Mouse (Mus musculus): Measurements from ENCODE around the gene Ano8.

Gene Ano8

DNA sequence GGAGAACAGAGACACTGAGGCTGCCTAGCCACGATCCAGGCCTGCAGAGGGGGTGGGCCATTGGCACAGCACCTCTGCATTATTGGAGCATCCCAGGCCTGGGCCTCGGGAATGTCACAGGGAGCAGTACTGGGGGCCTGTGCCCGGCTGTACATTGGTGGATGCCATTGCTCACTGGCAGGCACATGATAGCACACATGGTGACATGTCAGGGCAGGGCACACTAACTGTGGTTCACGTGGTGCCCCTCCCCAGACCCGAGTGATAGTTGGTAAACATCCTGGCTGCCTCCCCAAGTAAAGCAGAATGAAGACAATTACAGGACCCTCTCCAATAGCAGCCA lies 14.9 kb downstream of the Ano8 start:
- DNase-seq (ENCODE audit: low spot score in 2 of 2) = no peak

DNA sequence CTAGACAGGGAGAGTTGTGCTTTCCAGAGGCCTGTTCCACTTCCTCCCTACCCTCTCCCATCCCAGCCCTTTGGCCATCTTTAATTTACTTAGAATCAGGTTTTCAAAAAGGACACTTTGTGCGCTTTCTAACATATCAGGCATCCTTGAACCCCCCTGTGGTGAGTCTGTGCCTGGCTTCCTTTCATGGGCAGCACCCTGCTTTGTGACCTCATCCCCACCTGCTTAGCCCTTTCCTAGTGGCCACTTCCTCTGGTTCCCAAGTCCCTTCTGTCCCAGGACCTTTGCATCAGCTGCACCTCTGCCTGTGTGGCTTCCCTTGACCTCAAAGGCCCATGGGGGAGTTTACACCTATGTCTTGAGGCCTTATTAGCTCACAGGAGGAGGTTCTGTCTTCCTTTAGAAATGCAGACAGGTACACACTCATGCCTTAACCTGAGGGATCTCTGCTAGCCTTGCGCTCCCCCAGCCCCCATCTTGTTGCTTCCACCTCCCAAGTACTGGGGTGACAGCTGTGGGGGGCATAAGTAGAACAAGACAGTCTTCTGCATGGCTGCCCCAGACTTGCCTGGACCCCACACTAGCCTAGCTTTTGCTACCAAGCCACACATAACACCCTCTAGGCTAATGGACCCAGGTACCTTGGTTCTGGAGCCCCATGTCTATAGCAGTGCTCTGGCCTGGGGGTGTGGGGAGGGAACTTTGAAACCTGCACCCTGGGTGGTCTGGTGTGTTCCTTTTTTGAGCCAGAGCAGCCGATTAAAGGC lies 15.4 kb downstream of the Ano8 start:
- DNase-seq (ENCODE audit: low spot score in 2 of 2) = no peak

DNA sequence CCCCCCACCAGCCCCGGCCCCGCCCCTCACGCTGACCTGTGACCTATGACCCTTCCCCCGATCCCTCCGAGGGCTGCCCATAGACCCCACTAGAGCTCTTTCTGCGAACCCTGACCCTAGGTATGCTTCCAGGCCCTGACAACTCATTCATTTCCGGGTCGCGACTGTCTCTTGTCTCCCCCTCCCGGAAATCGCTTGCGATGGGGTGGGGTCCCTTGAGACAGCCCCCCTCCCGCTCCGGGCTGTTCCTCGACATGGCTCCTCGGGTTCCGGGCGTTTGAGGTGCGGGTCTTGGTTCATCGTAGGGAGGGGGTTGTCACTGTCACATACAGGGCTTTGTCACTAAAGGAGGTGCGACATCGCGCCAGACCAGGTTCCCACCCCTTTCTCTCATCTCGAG lies 16.4 kb downstream of the Ano8 start:
- DNase-seq (ENCODE audit: low spot score in 2 of 2) = peak in 1 of 2 experiments; percentile 53

DNA sequence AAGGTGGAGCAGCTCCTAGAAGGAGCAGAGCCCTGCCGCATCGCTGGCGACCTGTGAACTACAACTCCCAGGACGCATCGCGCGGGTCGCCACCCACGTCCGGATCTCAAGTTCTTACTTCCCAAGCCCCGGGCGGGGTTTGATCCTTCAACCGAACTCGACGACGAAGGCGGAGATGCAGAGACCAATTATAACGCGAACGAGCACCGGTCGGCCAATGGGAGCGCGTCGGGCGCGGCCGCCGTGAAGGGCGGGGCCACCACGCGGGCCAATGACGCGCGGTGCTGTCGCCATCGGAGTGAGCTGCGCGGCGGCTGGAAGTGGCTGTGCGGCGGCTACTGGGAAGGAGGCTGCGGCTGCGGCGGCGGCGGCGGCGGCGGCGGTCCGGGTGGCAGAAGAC lies 16.8 kb downstream of the Ano8 start, which contains the start of gene Dda1:
Dda1 (plus strand) TSS at position 284 of the 400 bp plus-strand sequence.
- DNase-seq (ENCODE audit: low spot score in 2 of 2) = peak; percentile 97 to 99

DNA sequence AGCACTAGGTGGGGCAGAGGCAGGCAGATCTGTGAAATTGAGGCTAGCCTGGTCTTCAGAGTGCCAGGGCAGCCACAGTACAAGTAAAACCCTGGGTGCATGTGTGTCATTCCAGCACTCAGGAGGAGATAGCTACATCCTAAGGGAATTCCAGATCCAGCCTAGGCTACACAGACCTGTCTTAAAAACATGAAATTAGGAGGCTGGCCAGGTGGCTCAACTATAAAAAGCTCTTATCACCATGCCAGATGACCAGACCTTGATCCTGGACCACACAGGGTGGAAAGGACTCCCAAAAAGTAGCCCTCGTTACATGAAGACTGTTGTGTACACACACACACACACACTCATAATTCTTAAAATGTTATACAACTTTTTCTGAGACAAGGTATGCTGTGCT lies 17.8 kb downstream of the Ano8 start:
- DNase-seq (ENCODE audit: low spot score in 2 of 2) = no peak

DNA sequence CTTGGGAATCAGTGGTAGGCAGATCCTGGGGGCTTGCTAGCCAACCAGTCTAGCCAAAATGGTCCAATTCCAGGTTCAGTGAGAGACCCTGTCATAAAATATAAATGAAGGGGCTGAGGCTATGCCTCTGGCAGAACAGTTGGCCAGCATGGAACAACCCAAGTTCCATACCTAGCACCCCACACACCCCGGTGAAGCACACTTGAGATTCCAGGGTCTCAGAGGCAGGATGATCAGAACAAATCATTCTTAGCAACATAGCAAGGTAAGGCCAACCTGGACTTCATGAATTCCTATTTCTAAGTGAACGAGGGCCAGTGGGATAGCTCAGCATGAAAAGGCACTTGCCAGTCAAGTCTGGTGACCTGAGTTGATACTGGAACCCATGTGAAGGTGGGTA lies 18.6 kb downstream of the Ano8 start:
- no peak for DNase-seq (ENCODE audit: low spot score in 2 of 2)

DNA sequence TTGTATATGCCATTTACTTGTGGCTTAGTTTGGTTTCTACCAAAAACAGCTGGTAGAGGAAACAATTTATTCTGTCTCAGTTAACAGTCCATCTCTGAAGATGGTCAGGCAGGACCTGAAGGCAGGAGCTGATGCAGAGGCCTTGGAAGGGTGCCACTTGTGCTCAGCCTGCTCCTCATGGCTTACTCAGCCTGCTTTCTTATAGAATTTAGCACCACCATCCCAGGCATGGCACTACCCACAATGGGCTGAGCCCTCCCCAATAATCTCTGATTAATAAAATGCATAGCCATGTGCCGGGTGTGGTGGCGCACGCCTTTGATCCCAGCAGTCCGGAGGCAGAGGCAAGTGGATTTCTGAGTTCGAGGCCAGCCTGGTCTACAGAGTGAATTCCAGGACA lies 19.6 kb downstream of the Ano8 start:
- DNase-seq (ENCODE audit: low spot score in 2 of 2) = no peak

DNA sequence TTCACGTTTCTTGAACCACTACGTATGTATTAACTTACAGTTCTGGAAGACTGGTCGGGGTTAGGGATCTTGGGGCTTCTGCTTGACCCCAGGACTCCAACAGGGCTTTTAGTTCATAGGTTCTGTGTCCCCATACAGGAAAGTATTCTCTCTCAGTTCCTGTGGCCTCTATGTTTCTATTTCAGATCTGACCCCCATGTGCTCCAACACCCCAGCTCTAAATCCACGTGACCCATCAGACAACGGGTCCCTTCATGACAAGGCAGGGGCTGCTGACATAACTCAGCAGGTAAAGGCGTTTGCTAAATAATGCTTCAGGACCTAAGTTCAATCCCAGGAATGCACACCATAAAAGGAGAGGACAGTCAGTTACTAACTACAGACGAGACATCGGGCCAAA lies 20.0 kb downstream of the Ano8 start:
- no peak for DNase-seq (ENCODE audit: low spot score in 2 of 2)

DNA sequence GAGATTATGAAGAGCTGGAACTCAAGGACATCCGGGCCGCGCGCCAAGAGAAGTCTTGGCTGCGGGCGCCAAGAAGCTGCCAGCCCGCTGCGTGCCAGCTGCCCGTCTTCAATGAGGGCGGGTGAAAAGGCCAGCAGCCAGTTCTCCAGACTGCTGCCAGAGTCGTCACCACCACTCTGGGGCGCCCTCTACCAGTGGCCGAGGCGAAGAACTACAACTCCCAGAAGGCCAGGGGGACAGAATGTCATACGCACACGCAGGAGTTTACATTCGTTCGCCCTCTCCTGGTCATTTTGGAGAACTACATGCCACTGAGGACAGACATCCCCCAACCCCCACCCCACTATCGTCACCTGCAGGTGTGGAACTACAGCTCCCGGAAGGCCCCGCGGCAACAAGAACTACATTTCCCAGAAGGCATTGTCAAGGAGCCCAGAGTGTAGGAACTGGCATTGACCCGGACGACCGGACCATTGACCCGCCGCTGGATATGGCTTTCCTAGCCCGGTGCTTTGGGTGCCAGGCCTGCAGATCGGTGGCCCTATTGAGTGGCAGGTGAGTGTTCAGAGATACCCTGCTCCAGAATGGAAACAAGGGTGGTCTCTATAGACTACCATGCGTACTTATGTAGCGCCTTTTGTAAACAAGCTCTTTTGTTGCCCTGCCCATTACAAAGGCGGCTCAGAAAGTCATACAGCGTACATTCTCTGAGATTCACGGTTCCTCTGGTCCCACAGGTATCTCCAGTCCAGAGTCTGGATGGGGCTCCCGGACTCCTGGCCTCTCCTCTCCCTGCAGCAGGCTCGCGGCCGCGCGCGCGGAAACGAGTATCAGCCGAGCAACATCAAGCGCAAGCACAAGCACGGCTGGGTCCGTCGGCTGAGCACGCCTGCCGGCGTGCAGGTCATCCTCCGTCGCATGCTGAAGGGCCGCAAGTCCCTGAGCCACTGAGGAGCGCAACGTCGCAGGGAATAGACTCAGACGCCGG lies 21.0 kb downstream of the Ano8 start, which contains the start of gene Mrpl34:
Mrpl34 (plus strand) TSS at position 447 of the 988 bp plus-strand sequence.
- DNase-seq (ENCODE audit: low spot score in 2 of 2) = peak; percentile 97 to 100

DNA sequence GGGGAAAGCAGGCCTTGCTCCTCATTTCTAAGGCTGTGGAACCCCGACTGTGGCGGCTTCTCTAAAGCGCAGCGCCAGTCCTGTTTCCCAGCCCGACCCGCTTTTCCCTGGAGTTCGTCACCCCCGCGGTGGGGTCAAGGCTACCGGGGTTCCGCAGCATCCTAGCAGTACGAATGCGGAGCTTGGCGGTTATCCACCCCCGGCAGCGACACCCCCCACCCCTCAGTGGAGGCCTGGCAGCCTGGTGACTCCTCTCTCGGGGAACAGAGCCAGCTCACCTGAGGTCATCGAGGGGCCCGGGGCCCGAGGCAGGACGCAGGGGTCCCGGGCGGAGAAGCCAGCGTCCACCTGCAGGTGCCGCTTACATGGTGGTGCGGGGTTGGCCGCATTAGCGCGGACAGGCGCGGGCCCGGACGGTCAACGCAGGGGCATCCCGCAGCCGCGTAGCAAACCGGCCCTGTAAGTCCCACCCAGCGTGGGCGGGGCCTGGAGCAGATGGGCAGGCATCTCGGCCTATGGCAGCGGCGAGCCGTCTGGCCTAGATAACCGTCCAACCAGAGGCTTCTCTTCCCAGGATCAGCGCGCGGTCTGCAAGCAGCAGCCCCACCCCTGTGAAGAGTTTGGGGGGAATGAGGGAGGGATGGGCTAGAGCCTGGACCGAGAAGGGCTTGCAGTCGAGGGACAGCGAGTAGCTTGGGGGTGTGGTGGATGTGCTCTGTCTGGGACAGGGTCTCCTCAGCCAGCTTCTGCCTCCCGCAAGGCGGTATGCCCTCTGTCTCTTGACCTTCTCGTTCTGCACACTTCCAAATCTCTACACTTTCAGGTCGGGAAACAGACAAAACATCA lies 22.4 kb downstream of the Ano8 start, which contains the start of gene Abhd8:
Abhd8 (minus strand) TSS at position 468 of the 846 bp plus-strand sequence.
- peak; percentile 99 for DNase-seq (ENCODE audit: low spot score in 2 of 2)

DNA sequence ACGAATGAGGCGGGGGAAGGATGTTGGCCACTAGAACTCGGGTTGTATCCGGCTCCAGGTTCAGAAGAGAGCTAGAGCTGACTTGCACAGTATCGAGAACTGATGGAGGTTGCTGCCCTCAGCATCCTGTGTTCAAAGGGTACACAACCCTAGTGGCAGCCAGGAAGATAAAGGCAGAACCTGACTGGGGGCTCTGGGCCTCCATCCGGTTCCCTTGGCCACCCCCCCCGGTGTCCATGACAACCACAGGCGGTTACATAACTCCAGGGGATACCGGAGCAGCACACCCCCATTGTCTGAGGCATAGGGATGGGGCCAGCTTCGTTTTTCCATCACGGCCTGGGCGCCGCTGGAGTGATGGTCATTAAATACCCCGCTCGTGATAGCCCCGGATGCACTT lies 23.0 kb downstream of the Ano8 start:
- peak; percentile 68 to 72 for DNase-seq (ENCODE audit: low spot score in 2 of 2)

DNA sequence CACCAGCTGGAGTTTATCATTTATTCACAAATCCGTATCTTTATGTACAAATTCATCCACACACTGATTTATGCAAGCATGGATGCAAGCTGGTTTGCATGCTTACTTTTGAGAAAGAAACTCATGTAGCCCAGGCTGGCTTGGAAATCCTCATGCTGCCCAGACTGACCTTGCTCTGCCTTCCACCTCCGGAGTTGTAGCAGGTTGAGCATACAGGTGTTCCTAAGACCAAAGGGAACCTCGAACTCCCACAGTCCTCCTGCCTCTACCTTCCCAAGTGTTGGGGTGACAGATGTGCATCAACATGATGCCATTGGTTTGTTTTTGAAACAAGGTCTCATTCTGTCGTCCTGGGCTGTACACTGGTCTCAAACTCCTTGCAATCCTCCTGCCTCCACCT lies 23.6 kb downstream of the Ano8 start:
- no peak for DNase-seq (ENCODE audit: low spot score in 2 of 2)

DNA sequence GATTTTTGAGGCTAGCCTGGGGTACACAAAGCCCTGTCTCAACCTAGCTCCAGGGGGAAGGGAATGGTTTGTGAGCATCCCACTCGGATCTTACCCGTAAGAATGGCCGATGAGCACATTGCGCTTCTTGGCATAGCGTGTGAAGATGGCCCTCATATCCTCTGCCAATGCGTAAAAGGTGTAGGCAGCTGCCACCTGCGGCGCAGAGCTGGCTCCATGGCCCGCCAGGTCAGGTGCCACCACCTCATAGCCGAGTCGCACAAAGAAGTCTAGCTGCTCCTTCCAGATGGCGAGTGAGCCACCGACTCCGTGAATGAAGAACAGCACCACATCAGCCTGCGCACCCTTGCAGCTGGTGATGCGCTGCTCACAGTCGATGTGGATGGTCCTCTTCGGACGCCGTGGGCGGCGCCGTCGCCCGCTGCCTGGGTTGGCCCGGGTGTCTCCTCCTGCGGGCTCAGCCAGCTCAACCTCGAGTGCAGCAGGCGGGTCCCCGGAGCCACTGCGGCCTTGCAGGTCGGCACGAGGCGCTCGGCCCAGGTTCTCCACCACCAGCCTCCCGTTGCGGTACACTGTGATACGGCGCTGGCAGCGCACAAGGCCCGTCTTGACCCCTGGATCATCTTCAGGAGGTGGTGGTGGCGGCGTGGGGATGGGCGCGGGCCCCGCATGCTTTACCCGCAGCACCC lies 24.5 kb downstream of the Ano8 start:
- no peak for DNase-seq (ENCODE audit: low spot score in 2 of 2)

DNA sequence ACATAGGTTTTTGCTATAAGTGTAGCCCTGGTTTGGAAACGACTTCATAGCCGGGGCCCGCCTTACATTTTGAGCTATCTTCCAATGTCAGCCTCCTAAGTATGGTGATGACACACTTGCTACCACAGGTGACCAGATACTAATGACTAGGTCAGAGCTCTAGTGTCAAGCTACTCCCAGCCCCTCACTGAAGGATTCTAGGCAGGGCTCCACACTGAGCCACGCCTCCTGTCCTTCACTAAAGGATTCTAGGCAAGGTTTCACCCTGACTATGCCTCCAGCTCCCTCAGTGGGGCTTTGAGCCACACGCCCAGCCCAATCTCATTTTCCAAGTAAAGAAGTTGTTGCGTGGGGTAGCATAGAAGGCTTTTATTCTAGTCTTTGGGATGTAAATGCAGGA lies 25.0 kb downstream of the Ano8 start:
- DNase-seq (ENCODE audit: low spot score in 2 of 2) = no peak

DNA sequence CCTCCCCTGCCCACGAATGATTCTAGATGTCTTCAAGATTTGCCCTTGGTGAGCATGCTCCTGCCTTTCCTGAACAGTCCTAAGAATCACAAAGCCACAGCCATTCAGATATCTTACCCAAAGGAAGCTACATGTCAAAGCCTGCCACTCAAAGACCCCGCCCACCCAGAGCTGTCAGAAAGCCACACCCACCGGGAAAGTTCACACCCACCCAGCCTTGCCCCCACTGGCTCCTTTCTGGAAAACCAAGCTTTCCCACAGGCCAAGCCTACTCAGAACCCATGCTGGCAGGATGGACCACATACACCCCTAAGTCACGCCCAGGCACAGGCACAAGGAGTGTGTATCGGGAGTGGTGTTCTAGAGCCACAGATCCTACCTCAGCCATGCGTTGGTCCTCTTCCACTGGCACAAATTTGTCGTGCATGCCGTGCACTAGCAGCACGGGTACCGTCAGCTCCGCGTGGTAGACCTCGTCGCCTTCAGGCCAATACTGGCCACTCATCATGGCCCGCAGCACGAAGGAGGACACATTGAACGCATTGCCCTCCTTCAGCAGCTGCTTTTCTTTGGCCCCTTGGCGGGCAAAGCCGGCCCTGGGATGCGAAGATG lies 28.0 kb downstream of the Ano8 start:
- no peak for DNase-seq (ENCODE audit: low spot score in 2 of 2)

DNA sequence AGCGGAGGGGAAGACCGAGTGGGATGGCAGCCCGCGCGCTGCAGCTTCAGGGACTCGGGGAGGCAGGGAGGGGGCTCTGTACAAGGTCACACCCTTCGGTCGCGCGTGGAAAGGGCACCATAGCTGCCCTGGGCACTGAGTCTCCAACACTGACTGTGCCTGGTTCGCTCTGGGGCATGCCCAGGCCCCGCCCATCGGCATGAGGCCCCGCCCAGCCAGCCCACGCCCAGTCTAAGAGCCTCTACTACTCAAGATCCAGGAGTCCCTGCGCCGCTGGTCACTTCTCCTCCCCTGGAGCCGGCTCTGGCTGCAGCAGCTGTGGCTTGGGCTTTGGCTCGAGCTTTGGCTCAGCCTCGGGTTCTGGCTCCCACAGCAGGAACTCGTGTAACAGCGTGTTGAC lies 28.9 kb downstream of the Ano8 start:
- no peak for DNase-seq (ENCODE audit: low spot score in 2 of 2)

DNA sequence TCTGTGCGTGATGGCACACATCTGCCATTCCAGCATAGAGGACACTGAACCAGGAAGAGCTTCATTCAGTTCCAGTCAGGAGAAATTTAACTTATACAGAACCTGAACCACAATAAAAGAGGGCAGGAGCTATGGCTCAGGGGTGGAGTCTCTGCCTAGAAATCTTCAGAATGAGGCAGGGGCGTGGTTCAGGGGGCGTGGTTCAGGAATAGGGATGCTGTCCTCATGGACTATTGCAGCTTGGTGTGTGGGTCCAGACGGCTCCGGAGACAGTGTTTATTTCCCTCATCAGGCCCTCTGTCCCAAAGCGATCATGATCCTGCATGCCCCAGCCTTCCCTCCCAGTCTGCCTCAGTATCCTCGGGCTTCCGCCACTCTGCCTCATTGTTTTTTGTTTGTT lies 31.1 kb downstream of the Ano8 start:
- no peak for DNase-seq (ENCODE audit: low spot score in 2 of 2)

DNA sequence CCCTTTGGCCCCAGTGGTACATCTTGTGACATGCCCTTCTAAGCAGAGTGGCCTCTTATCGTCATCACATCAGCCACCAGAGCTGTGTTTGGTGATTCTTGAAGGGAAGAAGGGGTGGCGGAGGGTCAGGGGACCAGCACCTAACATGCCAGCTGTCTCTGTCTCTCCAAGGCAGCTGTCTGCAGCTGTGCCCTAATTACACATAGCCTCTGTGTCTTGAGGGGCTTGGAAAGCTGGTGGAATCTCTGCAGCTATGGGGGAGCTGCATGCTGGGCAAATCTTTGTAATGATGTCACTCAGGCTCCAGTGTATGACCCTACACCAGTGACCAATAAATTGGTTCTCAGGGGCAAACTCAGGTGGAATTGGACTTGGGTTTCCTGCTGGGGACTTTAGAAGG lies 33.1 kb downstream of the Ano8 start:
- DNase-seq (ENCODE audit: low spot score in 2 of 2) = no peak

DNA sequence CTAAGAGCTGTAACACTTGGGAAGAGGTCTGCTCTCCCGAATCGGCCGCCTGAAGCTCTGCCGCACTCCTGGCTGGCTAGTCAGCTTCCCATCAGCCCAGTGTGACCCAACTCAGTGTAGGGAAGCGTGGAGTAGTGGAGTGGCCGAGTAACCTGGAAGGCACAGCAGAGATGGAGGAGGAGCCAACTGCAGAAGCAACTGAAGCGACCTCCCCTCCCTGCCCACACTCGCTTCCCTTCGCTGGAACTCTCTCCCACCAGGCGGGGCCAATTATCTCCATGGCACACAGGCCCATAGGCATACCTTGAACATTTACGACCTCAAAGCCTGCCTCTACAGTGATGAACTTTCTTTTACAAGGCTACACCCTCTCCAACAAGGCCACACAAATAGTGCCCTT lies 34.0 kb downstream of the Ano8 start:
- no peak for DNase-seq (ENCODE audit: low spot score in 2 of 2)

DNA sequence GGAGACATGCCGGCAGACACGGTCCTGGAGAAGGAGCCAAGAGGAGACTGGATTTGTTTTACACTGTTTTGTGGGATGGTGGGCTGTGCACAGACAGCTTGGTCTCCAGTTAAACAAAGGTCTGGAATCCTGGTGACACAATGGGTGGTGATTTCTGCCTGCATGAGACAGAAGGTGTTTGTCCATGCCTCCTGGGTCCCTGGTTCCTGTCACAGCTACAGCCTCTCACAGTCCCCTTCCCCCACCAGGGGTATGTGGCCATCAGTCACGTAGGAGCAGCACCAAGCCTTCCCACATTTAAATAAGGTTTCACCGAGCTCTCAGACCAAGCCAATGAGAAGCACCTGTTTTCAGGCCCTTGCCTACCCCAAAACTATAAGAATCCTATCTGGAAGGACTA lies 34.4 kb downstream of the Ano8 start:
- DNase-seq (ENCODE audit: low spot score in 2 of 2) = no peak

DNA sequence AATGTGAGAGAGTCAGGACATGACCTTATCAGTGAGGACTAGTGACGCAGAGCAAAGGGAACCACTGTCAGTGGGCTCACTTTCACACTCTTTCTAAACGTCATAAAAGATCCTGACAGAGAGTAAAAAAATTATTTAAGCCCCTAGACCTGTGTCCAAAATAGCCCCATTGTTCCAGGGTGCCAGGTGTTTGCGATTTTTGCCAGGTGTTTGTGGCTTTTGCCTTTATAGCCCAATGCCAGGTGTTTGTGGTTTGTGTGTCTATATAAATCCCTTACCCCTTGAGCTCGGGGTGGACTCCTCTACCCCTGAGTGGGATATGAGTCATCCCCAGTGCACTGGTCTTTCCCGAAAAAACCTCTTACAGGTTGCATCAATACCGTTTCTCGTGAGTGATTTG lies 40.7 kb downstream of the Ano8 start:
- no peak for DNase-seq (ENCODE audit: low spot score in 2 of 2)
